Mouse (Mus musculus): ENCODE measurements around the gene Ovol2. TPM values are rescaled to one million over a fixed set of nuclear protein-coding genes. Genes with fewer than 3 reads are reported as not detected.
"Not testable (repeated sequence)": the region's sequence is repeated elsewhere in the genome, so short reads cannot be mapped to it uniquely, and the experiment has no call there.

Ovol2 gene
- polyA plus RNA-seq, 1 experiment from 2014 or later: 0.24 TPM

DNA sequence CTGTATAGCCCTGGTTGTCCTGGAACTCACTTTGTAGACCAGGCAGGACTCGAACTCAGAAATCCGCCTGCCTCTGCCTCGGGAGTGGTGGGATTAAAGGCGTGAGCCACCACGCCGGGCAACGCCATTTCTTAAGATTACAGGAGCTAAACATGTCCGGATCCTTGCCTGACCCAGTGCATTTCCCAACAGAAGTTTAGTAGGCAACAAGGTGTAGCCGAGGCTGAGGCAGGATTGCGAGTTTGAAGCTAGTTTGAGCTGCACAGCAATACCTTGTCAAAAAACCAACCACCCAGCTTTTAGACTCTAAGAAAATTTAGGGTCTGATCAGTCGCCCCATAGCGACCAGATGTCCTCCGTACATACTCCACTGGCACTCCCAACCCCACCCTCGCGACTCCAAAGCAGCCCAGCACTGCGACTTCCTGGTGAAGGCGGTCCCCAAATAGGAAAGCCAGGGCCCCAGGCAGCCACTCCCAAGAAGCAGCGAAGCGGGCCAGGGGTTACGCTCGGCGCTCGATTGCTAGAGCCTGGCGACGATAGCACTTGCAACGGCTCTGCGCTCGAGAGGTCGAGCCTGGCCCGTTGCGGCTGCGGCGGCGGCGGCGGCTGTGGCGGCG lies 36.6 kb upstream of the Ovol2 start, which contains the start of the genes Kat14 and Pet117:
Gene Kat14 (plus strand): TSS at position 584 of the 620 bp plus-strand sequence.
Gene Pet117 (plus strand): TSS at position 597 of the 620 bp plus-strand sequence.
- DNase-seq (ENCODE audit: low spot score) (peak; percentile 97), ATAC-seq (replicated peaks; ENCODE audit: low FRiP score) (peak; percentile 94)
- Histone ChIP-seq H3K4me3 (ENCODE audit: low read depth, low read length) (peak within 1 kb of the TSS; percentile 83), H3K9ac (ENCODE audit: low read length) (peak within 1 kb of the TSS; percentile 94), H3K36me3 (ENCODE audit: control insufficient read depth, insufficient read depth, low read length) (no peaks in the 10 kb centered on the region), H3K4me1 (replicated peaks; ENCODE audit: control insufficient read depth, insufficient read depth, low read length) (no peaks in the 10 kb centered on the region), H3K9me3 (ENCODE audit: control insufficient read depth, low read length) (no peaks in the 10 kb centered on the region), H3K4me2 (ENCODE audit: low read depth, low read length, severe bottlenecking) (peak within 1 kb of the TSS; percentile 75), H3K27me3 (ENCODE audit: control insufficient read depth, insufficient read depth, low read length) (no peaks in the 10 kb centered on the region), H3K27ac (ENCODE audit: low read depth, low read length) (peak within 1 kb of the TSS; percentile 92)
- 7% methylated on average over 38 of the region's 38 CpGs for WGBS

DNA sequence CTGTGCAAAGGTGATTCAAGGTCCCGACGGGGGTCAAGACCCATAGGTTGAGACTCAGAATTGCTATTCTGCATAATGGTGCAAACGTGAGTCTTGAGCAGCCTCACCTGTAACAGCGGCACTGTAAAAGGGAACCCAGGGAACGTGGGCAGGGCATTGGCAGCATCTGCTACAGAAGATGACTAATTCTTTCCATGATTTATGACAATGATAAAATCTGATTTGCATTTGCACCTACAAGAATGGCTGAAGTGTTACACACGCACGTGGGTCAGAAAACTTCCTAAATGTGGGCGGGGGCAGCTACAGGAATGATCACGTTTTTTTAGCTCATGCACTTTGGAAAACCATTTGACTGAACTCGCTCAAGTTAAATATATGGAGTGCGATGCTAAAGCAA lies 20.9 kb upstream of the Ovol2 start:
- DNase-seq (ENCODE audit: low spot score): no peak
- Histone ChIP-seq H3K4me3 (ENCODE audit: low read depth, low read length) (no peak overlapping the region), H3K9me3 (ENCODE audit: control insufficient read depth, low read length) (no peaks in the 10 kb centered on the region), H3K4me2 (ENCODE audit: low read depth, low read length, severe bottlenecking) (no peak overlapping the region), H3K36me3 (ENCODE audit: control insufficient read depth, insufficient read depth, low read length) (no peaks in the 10 kb centered on the region), H3K27ac (ENCODE audit: low read depth, low read length) (no peak overlapping the region), H3K27me3 (ENCODE audit: control insufficient read depth, insufficient read depth, low read length) (no peaks in the 10 kb centered on the region), H3K9ac (ENCODE audit: low read length) (no peak overlapping the region), H3K4me1 (replicated peaks; ENCODE audit: control insufficient read depth, insufficient read depth, low read length) (no peaks in the 10 kb centered on the region)
- WGBS: 88% methylated on average over 11 of the region's 11 CpGs
- no peak for ATAC-seq (replicated peaks; ENCODE audit: low FRiP score)

DNA sequence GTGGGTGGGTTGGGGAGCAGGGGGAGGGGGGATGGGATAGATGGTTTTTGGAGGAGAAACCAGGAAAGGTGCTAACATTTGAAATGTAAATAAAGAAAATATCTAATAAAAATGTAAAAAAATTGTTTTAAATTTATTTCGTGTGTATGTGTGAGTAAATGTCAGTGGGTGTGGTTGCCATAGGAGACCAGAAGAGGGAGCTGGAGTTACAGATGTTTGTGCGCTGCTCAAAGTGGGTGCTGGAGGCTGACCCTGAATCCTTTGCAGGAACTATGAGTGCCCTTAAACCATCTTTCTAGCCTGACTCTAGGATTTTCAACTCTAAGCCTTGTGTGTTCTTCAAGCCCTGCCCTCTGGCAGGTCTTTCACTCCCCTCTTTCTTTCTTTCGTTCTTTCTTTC lies 16.6 kb upstream of the Ovol2 start:
- Histone ChIP-seq H3K27me3 (ENCODE audit: control insufficient read depth, insufficient read depth, low read length) (no peaks in the 10 kb centered on the region), H3K4me1 (replicated peaks; ENCODE audit: control insufficient read depth, insufficient read depth, low read length) (no peaks in the 10 kb centered on the region), H3K9ac (ENCODE audit: low read length) (no peak overlapping the region), H3K4me2 (ENCODE audit: low read depth, low read length, severe bottlenecking) (no peak overlapping the region), H3K27ac (ENCODE audit: low read depth, low read length) (no peak overlapping the region), H3K9me3 (ENCODE audit: control insufficient read depth, low read length) (no peaks in the 10 kb centered on the region), H3K36me3 (ENCODE audit: control insufficient read depth, insufficient read depth, low read length) (no peaks in the 10 kb centered on the region), H3K4me3 (ENCODE audit: low read depth, low read length) (no peak overlapping the region)
- 70% methylated on average over 3 of the region's 3 CpGs for WGBS
- ATAC-seq (replicated peaks; ENCODE audit: low FRiP score) (no peak), DNase-seq (ENCODE audit: low spot score) (no peak)

DNA sequence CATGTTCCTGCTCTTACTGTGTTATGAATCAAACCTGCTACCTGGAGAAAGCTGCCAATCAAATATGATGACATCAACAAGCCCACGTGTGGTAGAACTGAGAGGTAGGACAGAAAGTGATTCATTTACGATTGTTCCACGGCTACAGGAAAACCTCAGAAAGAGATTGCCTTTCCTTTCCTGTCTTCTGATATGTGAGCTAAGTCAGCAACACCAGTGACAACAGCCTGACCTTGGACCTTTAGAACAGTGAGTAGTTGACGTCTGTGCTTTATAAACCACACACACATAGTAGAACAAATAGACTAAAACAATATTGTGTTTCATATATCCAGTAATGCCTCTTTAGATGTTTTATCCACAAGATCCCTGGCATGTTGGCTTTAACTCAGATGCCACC lies 11.2 kb upstream of the Ovol2 start:
- WGBS: 84% methylated on average over 4 of the region's 4 CpGs
- H3K36me3 ChIP-seq (ENCODE audit: control insufficient read depth, insufficient read depth, low read length): no peaks in the 10 kb centered on the region
- H3K27me3 ChIP-seq (ENCODE audit: control insufficient read depth, insufficient read depth, low read length): no peaks in the 10 kb centered on the region
- no peak overlapping the region for H3K4me3 ChIP-seq (ENCODE audit: low read depth, low read length)
- H3K9ac ChIP-seq (ENCODE audit: low read length): no peak overlapping the region
- no peaks in the 10 kb centered on the region for H3K9me3 ChIP-seq (ENCODE audit: control insufficient read depth, low read length)
- no peak overlapping the region for H3K27ac ChIP-seq (ENCODE audit: low read depth, low read length)
- H3K4me1 ChIP-seq (replicated peaks; ENCODE audit: control insufficient read depth, insufficient read depth, low read length): no peaks in the 10 kb centered on the region
- no peak overlapping the region for H3K4me2 ChIP-seq (ENCODE audit: low read depth, low read length, severe bottlenecking)
- DNase-seq (ENCODE audit: low spot score): no peak
- no peak for ATAC-seq (replicated peaks; ENCODE audit: low FRiP score)

DNA sequence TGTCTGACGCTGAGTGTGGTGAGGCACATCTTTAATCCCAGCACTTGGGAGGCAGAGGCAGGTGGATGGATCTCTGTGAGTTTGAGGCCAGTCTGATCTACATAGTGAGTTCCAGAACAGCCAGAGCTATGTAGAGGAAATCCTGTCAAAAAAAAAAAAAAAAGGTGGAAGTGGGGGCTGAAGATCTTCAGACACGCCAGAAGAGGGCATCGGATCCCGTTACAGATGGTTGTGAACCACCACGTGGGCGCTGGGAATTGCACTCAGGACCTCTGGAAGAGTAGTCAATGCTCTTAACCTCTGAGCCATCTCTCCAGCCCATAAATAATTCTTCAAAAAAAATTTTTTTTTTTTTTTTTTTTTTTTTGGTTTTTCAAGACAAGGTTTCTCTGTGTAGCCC lies 6.2 kb upstream of the Ovol2 start:
- 79% methylated on average over 6 of the region's 6 CpGs for WGBS
- H3K27me3 ChIP-seq (ENCODE audit: control insufficient read depth, insufficient read depth, low read length): peaks cover 11% of the 10 kb centered on the region
- not testable (repeated sequence) for H3K9ac ChIP-seq (ENCODE audit: low read length); H3K36me3 ChIP-seq (ENCODE audit: control insufficient read depth, insufficient read depth, low read length); H3K27ac ChIP-seq (ENCODE audit: low read depth, low read length); H3K4me1 ChIP-seq (replicated peaks; ENCODE audit: control insufficient read depth, insufficient read depth, low read length); H3K4me2 ChIP-seq (ENCODE audit: low read depth, low read length, severe bottlenecking); H3K4me3 ChIP-seq (ENCODE audit: low read depth, low read length); H3K9me3 ChIP-seq (ENCODE audit: control insufficient read depth, low read length); DNase-seq (ENCODE audit: low spot score); ATAC-seq (replicated peaks; ENCODE audit: low FRiP score)

DNA sequence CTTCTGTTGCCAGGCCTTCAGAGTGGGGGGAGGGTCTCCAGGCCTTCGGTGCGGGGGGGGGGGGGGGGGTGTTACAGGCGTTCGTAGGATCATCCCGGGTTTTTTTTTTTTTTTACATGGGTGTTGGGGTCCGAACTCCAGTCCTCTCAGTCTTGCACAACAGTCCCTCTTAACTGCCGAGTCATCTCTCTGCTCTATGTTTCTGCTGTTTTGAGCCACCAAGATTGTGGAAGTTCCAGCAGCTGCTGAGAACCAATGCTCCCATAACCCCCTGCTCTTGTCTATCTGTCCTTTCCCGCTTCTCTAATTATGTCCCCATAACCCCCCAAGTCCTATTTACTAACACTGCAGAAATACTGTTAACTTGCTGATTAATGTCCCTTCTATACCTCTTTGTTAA lies 5.8 kb upstream of the Ovol2 start:
- WGBS: 91% methylated on average over 7 of the region's 8 CpGs
- Histone ChIP-seq H3K36me3 (ENCODE audit: control insufficient read depth, insufficient read depth, low read length) (no peaks in the 10 kb centered on the region), H3K27me3 (ENCODE audit: control insufficient read depth, insufficient read depth, low read length) (peaks cover 15% of the 10 kb centered on the region), H3K9me3 (ENCODE audit: control insufficient read depth, low read length) (no peaks in the 10 kb centered on the region), H3K4me3 (ENCODE audit: low read depth, low read length) (no peak overlapping the region), H3K4me2 (ENCODE audit: low read depth, low read length, severe bottlenecking) (no peak overlapping the region), H3K4me1 (replicated peaks; ENCODE audit: control insufficient read depth, insufficient read depth, low read length) (peaks cover 3% of the 10 kb centered on the region; the same call in 1 of the 2 replicates), H3K27ac (ENCODE audit: low read depth, low read length) (no peak overlapping the region), H3K9ac (ENCODE audit: low read length) (no peak overlapping the region)
- DNase-seq (ENCODE audit: low spot score) (no peak), ATAC-seq (replicated peaks; ENCODE audit: low FRiP score) (no peak)

DNA sequence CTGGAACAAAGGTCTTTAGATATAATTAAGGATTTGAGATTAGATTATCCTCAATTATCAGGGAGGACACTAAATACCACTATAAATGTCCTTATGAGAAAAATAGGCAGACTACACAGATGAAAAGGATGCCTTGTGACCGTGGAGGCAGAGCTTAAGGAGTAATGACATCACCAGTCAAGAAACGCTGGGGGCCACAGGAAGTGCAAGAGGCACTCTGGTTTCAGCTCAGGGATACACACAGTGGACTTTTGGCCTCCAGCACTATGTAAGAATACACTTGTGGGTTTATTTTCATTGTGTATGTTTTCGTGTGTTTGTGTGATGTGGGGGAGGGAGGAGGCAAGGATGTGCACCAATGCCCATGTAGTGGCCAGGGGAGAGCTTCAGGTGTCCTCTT lies 5.3 kb upstream of the Ovol2 start:
- H3K36me3 ChIP-seq (ENCODE audit: control insufficient read depth, insufficient read depth, low read length): no peaks in the 10 kb centered on the region
- DNase-seq (ENCODE audit: low spot score) (no peak), ATAC-seq (replicated peaks; ENCODE audit: low FRiP score) (no peak)
- H3K4me2 ChIP-seq (ENCODE audit: low read depth, low read length, severe bottlenecking): no peak overlapping the region
- peaks cover 20% of the 10 kb centered on the region for H3K27me3 ChIP-seq (ENCODE audit: control insufficient read depth, insufficient read depth, low read length)
- WGBS: 70% methylated on average over 3 of the region's 3 CpGs
- peaks cover 3% of the 10 kb centered on the region; the same call in 1 of the 2 replicates for H3K4me1 ChIP-seq (replicated peaks; ENCODE audit: control insufficient read depth, insufficient read depth, low read length)
- H3K9me3 ChIP-seq (ENCODE audit: control insufficient read depth, low read length): no peaks in the 10 kb centered on the region
- no peak overlapping the region for H3K4me3 ChIP-seq (ENCODE audit: low read depth, low read length)
- no peak overlapping the region for H3K9ac ChIP-seq (ENCODE audit: low read length)
- no peak overlapping the region for H3K27ac ChIP-seq (ENCODE audit: low read depth, low read length)

DNA sequence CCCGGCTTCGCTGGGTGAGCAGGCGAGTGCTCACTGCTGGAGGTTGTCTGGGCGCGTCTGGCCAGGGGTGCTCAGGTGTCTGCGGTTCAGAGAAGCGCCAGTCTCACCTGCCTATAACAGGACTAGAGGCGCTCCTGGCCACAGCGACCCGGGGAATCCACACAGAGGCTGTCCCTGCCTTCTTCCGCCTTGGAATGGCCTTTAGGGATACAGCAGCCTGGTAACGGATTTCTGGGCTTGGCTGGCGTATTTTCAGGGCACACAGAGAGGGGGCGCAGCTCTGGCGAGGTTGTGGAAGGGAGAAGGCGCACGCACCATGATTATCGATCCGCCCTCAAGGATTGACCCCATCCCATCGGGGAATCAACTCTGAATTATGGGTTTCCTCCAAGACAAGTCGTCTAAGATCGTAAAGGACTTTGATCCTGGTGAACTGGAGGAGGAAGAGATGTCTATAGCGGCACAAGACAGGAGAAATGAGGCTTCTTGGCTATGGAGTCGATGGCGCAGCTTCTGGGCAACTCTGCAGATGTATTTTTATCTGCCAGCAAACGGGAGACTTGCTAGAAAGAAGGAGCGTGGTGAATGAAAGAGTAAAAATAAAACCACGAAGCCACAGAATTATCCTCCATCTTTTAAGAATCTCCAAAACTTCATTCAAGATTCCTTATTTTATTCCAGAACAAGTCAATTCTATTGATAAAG lies 1.3 kb upstream of the Ovol2 start:
- Histone ChIP-seq H3K4me3 (ENCODE audit: low read depth, low read length) (0 out of 2 replicates have a peak overlapping the region, but pooled peaks have one; percentile 10), H3K27me3 (ENCODE audit: control insufficient read depth, insufficient read depth, low read length) (peaks cover 55% of the 10 kb centered on the region), H3K4me1 (replicated peaks; ENCODE audit: control insufficient read depth, insufficient read depth, low read length) (peaks cover 18% of the 10 kb centered on the region; the same call in 1 of the 2 replicates), H3K27ac (ENCODE audit: low read depth, low read length) (no peak overlapping the region), H3K9me3 (ENCODE audit: control insufficient read depth, low read length) (no peaks in the 10 kb centered on the region), H3K9ac (ENCODE audit: low read length) (no peak overlapping the region), H3K4me2 (ENCODE audit: low read depth, low read length, severe bottlenecking) (peak overlapping the region; percentile 33), H3K36me3 (ENCODE audit: control insufficient read depth, insufficient read depth, low read length) (no peaks in the 10 kb centered on the region)
- DNase-seq (ENCODE audit: low spot score): peak; percentile 69
- 7% methylated on average over 28 of the region's 28 CpGs for WGBS
- ATAC-seq (replicated peaks; ENCODE audit: low FRiP score): no peak

Measured in forebrain, embryonic 11.5 days (tissue).